ENCODE assay signal across 19 mouse cellular contexts in genomic region chr17:6020636-6021035, GRCm38 (mm10). TPM values are rescaled to one million over a fixed set of nuclear protein-coding genes. Genes with fewer than 3 reads are reported as not detected.
DNase-seq lines count a peak whose midpoint lies in the region; ATAC-seq and TF ChIP-seq lines count a peak whose summit lies in the region.
"Had no signal": no experiment of that assay in that cellular context is flagged by ENCODE, and none has a peak within 500 bp of the region (broad histone marks: within the 10 kb centered on the region; RNA-seq: fewer than 3 reads in every experiment).

No protein-coding gene starts in this region.

- no peak overlapping the region for H3K9ac ChIP-seq in liver, embryonic 11.5 days (ENCODE audit: low read depth, low read length)
- H3K9ac ChIP-seq in MEL (ENCODE audit: control insufficient read depth, low read depth, low read length, poor library complexity, severe bottlenecking), result no peak overlapping the region
- H3K9ac ChIP-seq: liver, embryonic 13.5 days had no signal

- no peak overlapping the region for H3K4me3 ChIP-seq in liver, embryonic 11.5 days (ENCODE audit: low read depth, low read length)
- no peak overlapping the region for H3K4me3 ChIP-seq in MEL (ENCODE audit: control insufficient read depth in 1 of 2, insufficient read depth in 1 of 2, low read depth in 2 of 2, low read length in 2 of 2)
- no peak overlapping the region for H3K4me3 ChIP-seq in embryonic facial prominence, embryonic 10.5 days
- H3K4me3 ChIP-seq in forebrain, embryonic 10.5 days, result no peak overlapping the region
- H3K4me3 ChIP-seq: liver, embryonic 13.5 days; myocyte had no signal

- H3K4me1 ChIP-seq in liver, embryonic 11.5 days (replicated peaks; ENCODE audit: control insufficient read depth, insufficient read depth, low read length), result peaks cover 5% of the 10 kb centered on the region; the same call in 1 of the 2 replicates
- H3K4me1 ChIP-seq in MEL (ENCODE audit: control insufficient read depth in 1 of 2, insufficient read depth in 2 of 2, low read length in 2 of 2), result peaks cover 2 to 11% of the 10 kb centered on the region in 2 experiments; a peak in 3 of 4 replicates
- H3K4me1 ChIP-seq in embryonic facial prominence, embryonic 10.5 days, result peaks cover 26% of the 10 kb centered on the region
- H3K4me1 ChIP-seq in forebrain, embryonic 10.5 days, result peaks cover 11% of the 10 kb centered on the region

- H3K27ac ChIP-seq in liver, embryonic 11.5 days (ENCODE audit: low read depth, low read length), result no peak overlapping the region
- no peak overlapping the region for H3K27ac ChIP-seq in MEL (ENCODE audit: control insufficient read depth, low read depth, low read length)
- H3K27ac ChIP-seq in embryonic facial prominence, embryonic 10.5 days (replicated peaks), result peak overlapping the region; percentile 68
- no peak overlapping the region for H3K27ac ChIP-seq in forebrain, embryonic 10.5 days
- H3K27ac ChIP-seq: kidney, postnatal 0 days; liver, embryonic 13.5 days had no signal

- H3K79me2 ChIP-seq in MEL (ENCODE audit: control insufficient read depth, insufficient read depth, low read length, poor library complexity), result no peaks in the 10 kb centered on the region

- TF ChIP-seq CTCF in MEL (IDR thresholded peaks at IDR 0.05 in 2 of 3, conservative IDR thresholded peaks at IDR 0.05 in 1 of 3; ENCODE audit: control insufficient read depth in 1 of 3, insufficient read depth in 1 of 3, low read depth in 2 of 3, low read length in 3 of 3, poor library complexity in 1 of 3, severe bottlenecking in 1 of 3), result no peak

- TF ChIP-seq RAD21 in MEL (IDR thresholded peaks at IDR 0.05; ENCODE audit: low read depth, low read length), result no peak

- H3K4me2 ChIP-seq in liver, embryonic 11.5 days, result no peak overlapping the region
- H3K4me2 ChIP-seq: heart, embryonic 11.5 days; liver, embryonic 13.5 days had no signal

- TF ChIP-seq POLR2A in MEL (IDR thresholded peaks at IDR 0.05; ENCODE audit: control insufficient read depth in 1 of 2, insufficient read depth in 1 of 2, low read depth in 1 of 2, low read length in 2 of 2, poor library complexity in 1 of 2), result no peak

- no peaks in the 10 kb centered on the region for H3K9me3 ChIP-seq in liver, embryonic 11.5 days (ENCODE audit: control insufficient read depth, low read length)
- no peaks in the 10 kb centered on the region for H3K9me3 ChIP-seq in MEL (replicated peaks; ENCODE audit: insufficient read depth, low read length)
- H3K9me3 ChIP-seq in embryonic facial prominence, embryonic 10.5 days, result no peaks in the 10 kb centered on the region
- H3K9me3 ChIP-seq in forebrain, embryonic 10.5 days, result no peaks in the 10 kb centered on the region
- H3K9me3 ChIP-seq: liver, embryonic 13.5 days; midbrain, embryonic 10.5 days had no signal

- TF ChIP-seq EP300 in MEL (IDR thresholded peaks at IDR 0.05; ENCODE audit: low read depth in 1 of 2, low read length in 2 of 2), result no peak

- H3K27me3 ChIP-seq in liver, embryonic 11.5 days (replicated peaks; ENCODE audit: control insufficient read depth, insufficient read depth, low read length), result no peaks in the 10 kb centered on the region
- no peaks in the 10 kb centered on the region for H3K27me3 ChIP-seq in MEL (ENCODE audit: control insufficient read depth in 1 of 2, insufficient read depth in 2 of 2, low read length in 2 of 2)
- H3K27me3 ChIP-seq in embryonic facial prominence, embryonic 10.5 days (replicated peaks; ENCODE audit: low read depth, poor library complexity, severe bottlenecking), result no peaks in the 10 kb centered on the region
- H3K27me3 ChIP-seq in forebrain, embryonic 10.5 days (ENCODE audit: poor library complexity, severe bottlenecking), result no peaks in the 10 kb centered on the region
- H3K27me3 ChIP-seq: liver, embryonic 13.5 days; Patski had no signal

- no peak for ATAC-seq in liver, embryonic 11.5 days (replicated peaks; ENCODE audit: low FRiP score)
- 0 out of 2 replicates have a peak, but pooled peaks have one; percentile 38 for ATAC-seq in megakaryocyte progenitor cell, adult 5-6 weeks (replicated peaks; ENCODE audit: poor library complexity)
- ATAC-seq: Patski had no signal

- DNase-seq in liver (peak; percentile 47), MEL (ENCODE audit: low read depth, low spot score) (peak; percentile 55)
- no peak for DNase-seq in liver, embryonic 11.5 days (ENCODE audit: low spot score)
- peak; percentile 20 for DNase-seq in embryonic facial prominence, embryonic 10.5 days (ENCODE audit: low spot score)
- no peak for DNase-seq in Muller cell, postnatal 12 days (ENCODE audit: inconsistent ontology term)
- DNase-seq in forebrain, embryonic 10.5 days (ENCODE audit: extremely low spot score, low spot score), result no peak
- DNase-seq: adrenal gland, adult 8-10 months; cerebellum, adult 9-10 months; embryo, embryonic 11 days; gastrocnemius, postnatal 36 days; liver, embryonic 13.5 days; lung, postnatal 14 days; thymus, postnatal 25 days had no signal

- WGBS in liver, embryonic 11.5 days, result 58% methylated on average over 7 of the region's 7 CpGs
- WGBS in embryonic facial prominence, embryonic 10.5 days, result 66% methylated on average over 7 of the region's 7 CpGs
- 66% methylated on average over 7 of the region's 7 CpGs for WGBS in forebrain, embryonic 10.5 days

- 0 out of 2 replicates have a peak, but pooled peaks cover 2% of the 10 kb centered on the region for H3K36me3 ChIP-seq in liver, embryonic 11.5 days (ENCODE audit: control insufficient read depth, insufficient read depth, low read length)
- H3K36me3 ChIP-seq in MEL (ENCODE audit: control insufficient read depth in 1 of 2, insufficient read depth in 2 of 2, low read length in 2 of 2), result peaks cover 0 to 5% of the 10 kb centered on the region in 2 experiments; a peak in 1 of 4 replicates
- no peaks in the 10 kb centered on the region for H3K36me3 ChIP-seq in embryonic facial prominence, embryonic 10.5 days (replicated peaks)
- no peaks in the 10 kb centered on the region for H3K36me3 ChIP-seq in forebrain, embryonic 10.5 days (replicated peaks)
- H3K36me3 ChIP-seq: liver, embryonic 13.5 days; midbrain, embryonic 10.5 days had no signal

TF ChIP-seq in MEL, 35 proteins besides CTCF, POLR2A, EP300 and RAD21:
- TF ChIP-seq USF1 (IDR thresholded peaks at IDR 0.05; ENCODE audit: low read depth, low read length) (no peak), TAL1 (IDR thresholded peaks at IDR 0.05; ENCODE audit: low read length) (no peak), MAX (IDR thresholded peaks at IDR 0.05; ENCODE audit: low read length) (no peak), MYB (IDR thresholded peaks at IDR 0.05; ENCODE audit: low read depth, low read length) (no peak), UBTF (IDR thresholded peaks at IDR 0.05; ENCODE audit: borderline replicate concordance, insufficient read depth, low read depth, low read length) (no peak), ZNF384 (IDR thresholded peaks at IDR 0.05; ENCODE audit: low read depth, low read length) (no peak), ZMIZ1 (IDR thresholded peaks at IDR 0.05; ENCODE audit: low read depth, low read length) (no peak)

RNA-seq across cellular contexts. Expression of gene Serac1, which starts 58.9 kb away (rescaled TPM):
- 4.2 and 4.6 TPM in 2 replicates for polyA plus RNA-seq in liver, embryonic 11.5 days (2014; fragmentation: Nextera tagmentation; extraction: Ambion mirVana)
- 4.1 and 4.2 TPM in 2 replicates for total RNA-seq in MEL (2012; rRNA removed)
- polyA plus RNA-seq in MEL (2012; ENCODE audit: insufficient read depth in 1 of 2, insufficient read length in 2 of 2, low read depth in 1 of 2, low replicate concordance in 2 of 2, missing spikeins in 1 of 2), result 1 to 10 TPM in 1 of 2 experiments, not detected in 1; 5.9 TPM
- 7.3 and 8.1 TPM in 2 replicates for polyA plus RNA-seq in embryonic facial prominence, embryonic 10.5 days (2016; fragmentation: Nextera tagmentation; extraction: Ambion mirVana)
- 2.2 and 2.5 TPM in 2 replicates for total RNA-seq in megakaryocyte progenitor cell, adult 5-6 weeks (2015)
- 4.7 and 5.4 TPM in 2 replicates for total RNA-seq in megakaryocyte progenitor cell, adult 5-6 weeks (2017)
- polyA plus RNA-seq in forebrain, embryonic 10.5 days (2016; fragmentation: Nextera tagmentation; extraction: Ambion mirVana), result 6.6 and 8.9 TPM in 2 replicates

RNA-seq across cellular contexts. Expression of gene Gtf2h5, which starts 59.0 kb away (rescaled TPM):
- 145 and 152 TPM in 2 replicates for polyA plus RNA-seq in liver, embryonic 11.5 days (2014; fragmentation: Nextera tagmentation; extraction: Ambion mirVana)
- total RNA-seq in MEL (2012; rRNA removed), result 90.7 and 90.9 TPM in 2 replicates
- polyA plus RNA-seq in MEL (2012; ENCODE audit: insufficient read depth in 1 of 2, insufficient read length in 2 of 2, low read depth in 1 of 2, low replicate concordance in 2 of 2, missing spikeins in 1 of 2), result 10 to 100 TPM in 1 of 2 experiments, not detected in 1; 78.3 TPM
- 165 and 169 TPM in 2 replicates for polyA plus RNA-seq in embryonic facial prominence, embryonic 10.5 days (2016; fragmentation: Nextera tagmentation; extraction: Ambion mirVana)
- 84.0 and 93.7 TPM in 2 replicates for total RNA-seq in megakaryocyte progenitor cell, adult 5-6 weeks (2015)
- 57.8 and 80.9 TPM in 2 replicates for total RNA-seq in megakaryocyte progenitor cell, adult 5-6 weeks (2017)
- 169 and 173 TPM in 2 replicates for polyA plus RNA-seq in forebrain, embryonic 10.5 days (2016; fragmentation: Nextera tagmentation; extraction: Ambion mirVana)

Comparison
In these comparisons a context has a peak if more than half of its experiments do, and no peak if none do; other contexts are left out.
1. DNase-seq: peak in liver (single experiment), MEL (single experiment) and embryonic facial prominence, embryonic 10.5 days (single experiment); none in liver, embryonic 11.5 days (single experiment), Muller cell, postnatal 12 days (single experiment) and forebrain, embryonic 10.5 days (single experiment).